Mouse (Mus musculus) left cerebral cortex, postnatal 14 days (tissue): ENCODE results near the gene Tmem254a. TPM values are rescaled to one million over a fixed set of nuclear protein-coding genes. Genes with fewer than 3 reads are reported as not detected.

ENCODE experiments used
- total RNA-seq, 2 experiments: library from RNA; stranded (reverse); gene quantifications; 2 replicates each; pipeline ENCODE4 v1.2.3; 2021

Tmem254a gene
- total RNA-seq, 2 experiments from 2014 or later = 6.1 to 8.4 TPM

Other genes with a start within 250 kb of the Tmem254a start
- 10 to 100 TPM; 23.5 to 25.2 TPM for gene Ppif, start 233.5 kb downstream of the Tmem254a start, total RNA-seq
- gene Zcchc24, start 158.6 kb downstream of the Tmem254a start, total RNA-seq = 10 to 100 TPM; 41.9 to 43.9 TPM
- gene Anxa11, start 85.5 kb downstream of the Tmem254a start, total RNA-seq = 10 to 100 TPM; 14.1 to 14.8 TPM
- gene Plac9a, start 24.6 kb downstream of the Tmem254a start, total RNA-seq = not detected
- not detected for gene Cphx1, start 10.6 kb upstream of the Tmem254a start, total RNA-seq
- gene Duxbl1, start 50.9 kb upstream of the Tmem254a start, total RNA-seq = under 1 TPM in 1 of 2 experiments, not detected in 1; 0.53 TPM
- gene Gm9780, start 115.0 kb upstream of the Tmem254a start, total RNA-seq = 10 to 100 TPM in 1 of 2 experiments, 1 to 10 TPM in 1; 6.7 to 11.0 TPM
- 10 to 100 TPM; 56.7 to 64.3 TPM for gene Tmem254c, start 139.7 kb upstream of the Tmem254a start, total RNA-seq
- not detected for gene Cphx2, start 153.8 kb upstream of the Tmem254a start, total RNA-seq
- gene Cphx3, start 154.6 kb upstream of the Tmem254a start, total RNA-seq = not detected
- under 1 TPM; 0.32 to 0.92 TPM for gene Duxbl2, start 190.7 kb upstream of the Tmem254a start, total RNA-seq